Mouse (Mus musculus): Measurements from ENCODE around the gene Trim10.
A peak's percentile ranks its signal among the peaks of the same experiment; 100 is the strongest.
"Not testable (repeated sequence)": the region's sequence is repeated elsewhere in the genome, so short reads cannot be mapped to it uniquely, and the experiment has no call there.

Trim10 gene

GRCm38 (mm10) chr17:36858181-36858580, 11.2 kb upstream of the Trim10 start:
- no peak for DNase-seq (ENCODE audit: low spot score in 2 of 2)

GRCm38 (mm10) chr17:36861680-36862079, 7.7 kb upstream of the Trim10 start:
- DNase-seq (ENCODE audit: low spot score in 2 of 2) = no peak

- no peak for DNase-seq (ENCODE audit: low spot score in 2 of 2)
Observed at GRCm38 (mm10) chr17:36866719-36867527, 2.5 kb upstream of the Trim10 start, which contains the start of gene Trim15. TSS of gene Trim15 (minus strand) at chr17:36867210.

- DNase-seq (ENCODE audit: low spot score in 2 of 2) = no peak
Observed at GRCm38 (mm10) chr17:36868836-36869235, 538 bp upstream of the Trim10 start.

GRCm38 (mm10) chr17:36869955-36870810, 809 bp downstream of the Trim10 start:
- DNase-seq (ENCODE audit: low spot score in 2 of 2) = no peak

- DNase-seq (ENCODE audit: low spot score in 2 of 2) = no peak
Observed at GRCm38 (mm10) chr17:36874636-36875035, 5.3 kb downstream of the Trim10 start.

- no peak for DNase-seq (ENCODE audit: low spot score in 2 of 2)
Observed at GRCm38 (mm10) chr17:36883350-36883749, 14.0 kb downstream of the Trim10 start.

GRCm38 (mm10) chr17:36885132-36885790, 15.9 kb downstream of the Trim10 start:
- no peak for DNase-seq (ENCODE audit: low spot score in 2 of 2)

GRCm38 (mm10) chr17:36890073-36890903, 20.9 kb downstream of the Trim10 start, which contains the start of gene Trim40:
TSS of gene Trim40 (minus strand) at chr17:36890123.
- no peak for DNase-seq (ENCODE audit: low spot score in 2 of 2)

GRCm38 (mm10) chr17:36891496-36891895, 22.1 kb downstream of the Trim10 start:
- DNase-seq (ENCODE audit: low spot score in 2 of 2) = not testable (repeated sequence)

- no peak for DNase-seq (ENCODE audit: low spot score in 2 of 2)
Observed at GRCm38 (mm10) chr17:36892362-36892761, 23.0 kb downstream of the Trim10 start.

- no peak for DNase-seq (ENCODE audit: low spot score in 2 of 2)
Observed at GRCm38 (mm10) chr17:36893387-36893786, 24.0 kb downstream of the Trim10 start.

GRCm38 (mm10) chr17:36896583-36896982, 27.2 kb downstream of the Trim10 start:
- DNase-seq (ENCODE audit: low spot score in 2 of 2) = peak in 1 of 2 experiments; percentile 9

- no peak for DNase-seq (ENCODE audit: low spot score in 2 of 2)
Observed at GRCm38 (mm10) chr17:36897065-36897464, 27.7 kb downstream of the Trim10 start.

GRCm38 (mm10) chr17:36897552-36898205, 28.3 kb downstream of the Trim10 start, which contains the start of gene Trim31:
TSS of gene Trim31 (plus strand) at chr17:36898118.
- DNase-seq (ENCODE audit: low spot score in 2 of 2) = no peak

- no peak for DNase-seq (ENCODE audit: low spot score in 2 of 2)
Observed at GRCm38 (mm10) chr17:36899376-36899775, 30.0 kb downstream of the Trim10 start.

GRCm38 (mm10) chr17:36900001-36900400, 30.6 kb downstream of the Trim10 start:
- DNase-seq (ENCODE audit: low spot score in 2 of 2) = no peak

- DNase-seq (ENCODE audit: low spot score in 2 of 2) = no peak
Observed at GRCm38 (mm10) chr17:36900691-36901090, 31.3 kb downstream of the Trim10 start.

GRCm38 (mm10) chr17:36903651-36904050, 34.3 kb downstream of the Trim10 start:
- DNase-seq (ENCODE audit: low spot score in 2 of 2) = no peak

- no peak for DNase-seq (ENCODE audit: low spot score in 2 of 2)
Observed at GRCm38 (mm10) chr17:36908235-36908634, 38.9 kb downstream of the Trim10 start.

All from urinary bladder, adult 18-20 months (tissue).